Mouse (Mus musculus) forebrain, embryonic 14.5 days (tissue): ENCODE measurements at regions not wholly inside any gene's neighbourhood (a gene's known extent, or its start where the extent isn't known, plus 50 kb on each side); places are given as distances from the start of the nearest gene placed in this dataset.
A peak's percentile ranks its signal among the peaks of the same experiment; 100 is the strongest.
"Not testable (repeated sequence)": the region's sequence is repeated elsewhere in the genome, so short reads cannot be mapped to it uniquely, and the experiment has no call there.

Source experiments
- ATAC-seq: fragments of 200-750 bp; cut with Nextera tagmentation; 2 replicates; pipeline ENCODE4 v1.8.0; 2017; ENCODE audit warnings: mild to moderate bottlenecking, moderate library complexity
- DNase-seq: peaks from one replicate; pipeline ENCODE4 v3.0.0-alpha.2; 2015; ENCODE audit warnings: low spot score
- H3K27ac ChIP-seq: fragments of 300-500 bp; sonication (generic); 2 replicates; pipeline ENCODE4 v1.5.1; 2014; ENCODE audit warnings: low read depth, mild to moderate bottlenecking, control low read depth, low read length, moderate library complexity
- H3K27me3 ChIP-seq: fragments of 300-500 bp; sonication (generic); replicated peaks from 2 replicates; pipeline ENCODE4 v1.6.1; 2014; ENCODE audit warnings: low read length, control low read depth, mixed read lengths; ENCODE audit not compliant: control insufficient read depth, insufficient read depth
- H3K36me3 ChIP-seq: fragments of 300-500 bp; sonication (generic); 2 replicates; pipeline ENCODE4 v1.6.1; 2014; ENCODE audit warnings: low read length, control low read depth; ENCODE audit not compliant: control insufficient read depth, insufficient read depth
- H3K4me1 ChIP-seq: fragments of 300-500 bp; sonication (generic); 2 replicates; pipeline ENCODE4 v1.6.1; 2014; ENCODE audit warnings: antibody characterized with exemption, low read length, control low read depth; ENCODE audit not compliant: control insufficient read depth, insufficient read depth
- H3K4me2 ChIP-seq: fragments of 300-500 bp; sonication (generic); 2 replicates; pipeline ENCODE4 v1.6.1; 2014; ENCODE audit warnings: mild to moderate bottlenecking, control low read depth, low read length
- H3K4me3 ChIP-seq: fragments of 300-500 bp; sonication (generic); 2 replicates; pipeline ENCODE4 v1.5.1; 2014; ENCODE audit warnings: low read depth, low read length, control low read depth
- H3K9ac ChIP-seq: fragments of 300-500 bp; sonication (generic); 2 replicates; pipeline ENCODE4 v1.6.1; 2014; ENCODE audit warnings: mild to moderate bottlenecking, low read length, control low read depth, moderate library complexity
- H3K9me3 ChIP-seq: fragments of 300-500 bp; sonication (generic); replicated peaks from 2 replicates; pipeline ENCODE4 v1.6.1; 2016; ENCODE audit warnings: low read length, control low read depth, mixed read lengths; ENCODE audit not compliant: control insufficient read depth
- WGBS: fragments of 180-500 bp; shearing (Covaris S2); extraction: QIAGEN DNeasy Blood & Tissue Kit; methylation state at CpG from one replicate; pipeline ENCODE4 v1.1.7; 2014; 5-methylcytosine and 5-hydroxymethylcytosine counted together

DNA sequence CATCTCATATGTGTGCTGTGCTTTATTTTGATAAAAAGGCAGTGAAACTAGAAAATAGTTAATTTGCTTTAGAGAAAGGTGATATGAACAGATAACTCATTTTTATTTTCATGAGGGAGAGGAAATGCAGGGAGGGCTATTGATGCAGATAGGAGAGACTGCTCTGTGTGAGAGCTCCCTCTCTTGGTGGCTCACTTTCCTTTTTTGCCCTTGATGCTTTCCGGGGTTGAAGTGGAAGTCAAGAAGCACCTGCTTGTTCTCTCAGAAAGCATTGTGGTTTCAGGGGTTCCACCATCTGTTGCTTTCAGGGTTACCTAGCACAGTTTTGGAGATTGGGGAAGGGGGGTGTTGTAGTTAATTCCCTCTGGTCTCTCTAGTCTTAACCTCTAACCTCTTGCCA, 414.5 kb upstream of the Stxbp6 start:
- no peaks in the 10 kb centered on the region for H3K36me3 ChIP-seq
- no peak overlapping the region for H3K4me2 ChIP-seq
- no peaks in the 10 kb centered on the region for H3K27me3 ChIP-seq
- H3K4me3 ChIP-seq = no peak overlapping the region
- H3K27ac ChIP-seq = no peak overlapping the region
- no peaks in the 10 kb centered on the region for H3K9me3 ChIP-seq
- no peak for ATAC-seq
- DNase-seq = no peak
- 63% methylated on average over 1 of the region's 1 CpGs for WGBS
- no peaks in the 10 kb centered on the region for H3K4me1 ChIP-seq
- no peak overlapping the region for H3K9ac ChIP-seq

DNA sequence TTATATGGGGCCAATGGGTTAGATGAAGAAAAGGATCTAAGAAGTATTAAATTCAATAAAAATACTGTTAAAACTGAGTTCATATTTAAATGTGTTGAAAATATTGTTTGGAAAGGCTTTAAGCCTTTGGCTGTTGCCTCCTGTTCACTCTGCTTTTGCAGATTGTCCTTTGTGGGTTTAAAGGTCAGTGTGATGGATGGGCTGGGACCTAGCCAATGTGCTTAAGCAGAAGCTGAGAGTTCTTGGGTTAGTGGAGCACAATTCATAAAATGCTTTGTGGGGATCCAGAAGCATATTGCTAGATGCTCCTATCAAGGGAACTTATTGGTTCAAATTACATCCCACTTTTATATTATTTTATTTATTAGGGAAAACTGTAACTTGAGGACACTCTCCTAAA, 402.4 kb upstream of the Stxbp6 start:
- no peaks in the 10 kb centered on the region for H3K9me3 ChIP-seq
- H3K36me3 ChIP-seq = no peaks in the 10 kb centered on the region
- H3K27me3 ChIP-seq = no peaks in the 10 kb centered on the region
- DNase-seq (no peak), ATAC-seq (no peak)
- no peak overlapping the region for H3K27ac ChIP-seq
- no peak overlapping the region for H3K4me2 ChIP-seq
- H3K9ac ChIP-seq = no peak overlapping the region
- H3K4me3 ChIP-seq = no peak overlapping the region
- H3K4me1 ChIP-seq = no peaks in the 10 kb centered on the region

GRCm38 (mm10) chr12:45468093-45468492, 393.6 kb upstream of the Stxbp6 start:
- Histone ChIP-seq H3K4me3 (no peak overlapping the region), H3K36me3 (no peaks in the 10 kb centered on the region), H3K27me3 (no peaks in the 10 kb centered on the region), H3K9me3 (no peaks in the 10 kb centered on the region), H3K4me2 (no peak overlapping the region), H3K4me1 (no peaks in the 10 kb centered on the region; the same call in 1 of the 2 replicates), H3K9ac (no peak overlapping the region), H3K27ac (no peak overlapping the region)
- no peak for ATAC-seq
- DNase-seq = no peak
- WGBS = 76% methylated on average over 3 of the region's 3 CpGs

- peak; percentile 74; the same call in 1 of the 2 replicates for ATAC-seq
- no peak overlapping the region for H3K4me3 ChIP-seq
- WGBS = 49% methylated on average over 2 of the region's 2 CpGs
- no peaks in the 10 kb centered on the region for H3K27me3 ChIP-seq
- H3K4me1 ChIP-seq = no peaks in the 10 kb centered on the region; the same call in 1 of the 2 replicates
- H3K4me2 ChIP-seq = no peak overlapping the region
- H3K9ac ChIP-seq = no peak overlapping the region
- H3K27ac ChIP-seq = no peak overlapping the region
- no peaks in the 10 kb centered on the region for H3K9me3 ChIP-seq
- H3K36me3 ChIP-seq = no peaks in the 10 kb centered on the region
- DNase-seq = peak; percentile 61
These were observed 392.5 kb upstream of the Stxbp6 start for GRCm38 (mm10) chr12:45467058-45467457.

GRCm38 (mm10) chr12:45466066-45466465, 391.6 kb upstream of the Stxbp6 start:
- ATAC-seq = peak; percentile 93

GRCm38 (mm10) chr12:45464952-45465351, 390.4 kb upstream of the Stxbp6 start:
- Histone ChIP-seq H3K4me2 (no peak overlapping the region), H3K4me1 (no peaks in the 10 kb centered on the region; the same call in 1 of the 2 replicates), H3K36me3 (no peaks in the 10 kb centered on the region), H3K9me3 (no peaks in the 10 kb centered on the region), H3K27me3 (no peaks in the 10 kb centered on the region), H3K27ac (no peak overlapping the region), H3K9ac (no peak overlapping the region), H3K4me3 (no peak overlapping the region)
- WGBS = 82% methylated on average over 2 of the region's 2 CpGs
- ATAC-seq = no peak
- DNase-seq = no peak

More at GRCm38 (mm10) chr12:45466066-45466465, 391.6 kb upstream of the Stxbp6 start:
- Histone ChIP-seq H3K4me1 (no peaks in the 10 kb centered on the region; the same call in 1 of the 2 replicates), H3K9ac (no peak overlapping the region), H3K27ac (no peak overlapping the region), H3K27me3 (no peaks in the 10 kb centered on the region), H3K36me3 (no peaks in the 10 kb centered on the region), H3K4me2 (no peak overlapping the region), H3K9me3 (no peaks in the 10 kb centered on the region), H3K4me3 (no peak overlapping the region)
- 55% methylated on average over 3 of the region's 3 CpGs for WGBS
- peak; percentile 81 for DNase-seq

DNA sequence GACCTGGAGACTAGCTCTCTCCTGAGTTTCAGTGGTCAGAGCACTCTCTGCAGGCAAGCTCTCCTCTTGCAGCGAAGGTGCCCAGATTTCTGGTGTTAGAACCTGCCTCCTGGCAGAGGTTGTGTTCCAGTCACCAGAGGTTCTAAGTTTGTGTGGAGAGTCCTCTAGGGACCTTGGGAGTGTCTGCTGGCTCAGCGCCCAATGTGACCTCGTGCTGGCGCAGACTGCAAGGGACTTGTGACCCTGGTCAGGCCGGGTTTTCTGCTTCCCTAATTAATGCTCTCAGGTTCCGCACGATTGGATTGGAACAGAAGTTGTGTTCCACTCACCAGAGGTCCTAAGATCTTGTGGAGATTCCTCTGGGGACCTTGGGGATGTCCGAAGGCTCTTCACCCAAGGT, 384.2 kb upstream of the Stxbp6 start:
- DNase-seq, H3K36me3 ChIP-seq, H3K4me1 ChIP-seq, H3K4me2 ChIP-seq, H3K4me3 ChIP-seq, H3K9ac ChIP-seq, H3K27ac ChIP-seq, ATAC-seq, H3K27me3 ChIP-seq, H3K9me3 ChIP-seq: not testable (repeated sequence)
- 85% methylated on average over 8 of the region's 8 CpGs for WGBS

GRCm38 (mm10) chr12:45443512-45444190, 369.1 kb upstream of the Stxbp6 start:
- no peak overlapping the region for H3K27ac ChIP-seq
- H3K4me2 ChIP-seq = no peak overlapping the region
- no peak overlapping the region for H3K9ac ChIP-seq
- H3K4me1 ChIP-seq = no peaks in the 10 kb centered on the region
- ATAC-seq = peak; percentile 73
- H3K27me3 ChIP-seq = no peaks in the 10 kb centered on the region
- no peaks in the 10 kb centered on the region for H3K9me3 ChIP-seq
- DNase-seq = peak; percentile 84
- no peaks in the 10 kb centered on the region for H3K36me3 ChIP-seq
- no peak overlapping the region for H3K4me3 ChIP-seq
- WGBS = 64% methylated on average over 8 of the region's 8 CpGs

- no peak overlapping the region for H3K4me2 ChIP-seq
- no peak overlapping the region for H3K9ac ChIP-seq
- H3K27ac ChIP-seq = no peak overlapping the region
- no peak overlapping the region for H3K4me3 ChIP-seq
- 33% methylated on average over 4 of the region's 4 CpGs for WGBS
- H3K4me1 ChIP-seq = no peaks in the 10 kb centered on the region
- no peaks in the 10 kb centered on the region for H3K9me3 ChIP-seq
- no peak for DNase-seq
- no peaks in the 10 kb centered on the region for H3K36me3 ChIP-seq
- H3K27me3 ChIP-seq = no peaks in the 10 kb centered on the region
- ATAC-seq = no peak
These were observed 368.0 kb upstream of the Stxbp6 start for GRCm38 (mm10) chr12:45442474-45442873.
